Mouse (Mus musculus) kidney, adult 18-20 months (tissue): ENCODE results near the gene Cct8.
"Not testable (repeated sequence)": the region's sequence is repeated elsewhere in the genome, so short reads cannot be mapped to it uniquely, and the experiment has no call there.

Source experiments
- DNase-seq: peaks from one replicate; pipeline ENCODE4 v3.0.0; 2021

The Cct8 gene

GRCm38 (mm10) chr16:87495716-87496447 is at the start of gene Cct8:
TSS of gene Cct8 (minus strand) at chr16:87495873.
- peak; percentile 97 for DNase-seq

DNA sequence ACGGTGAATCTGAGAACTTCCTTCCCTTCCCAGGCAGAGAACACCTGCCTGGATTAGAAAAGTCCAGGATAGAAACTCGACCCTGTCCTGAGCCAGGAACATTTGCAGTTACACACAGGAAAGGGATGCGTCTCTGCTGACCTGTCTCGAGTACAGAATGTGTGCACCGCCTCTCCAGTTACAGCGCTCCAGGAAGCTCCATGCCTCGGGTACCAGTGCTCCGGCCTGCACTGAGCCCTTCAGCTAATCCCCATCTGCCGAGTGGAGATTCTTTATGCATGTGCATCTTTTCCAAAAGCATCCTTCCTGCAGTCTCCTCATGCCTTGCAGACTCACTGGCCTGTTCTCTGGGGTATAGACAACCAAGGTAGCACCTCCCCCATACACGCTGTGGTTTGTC is 33.1 kb upstream of the Cct8 start:
- DNase-seq: no peak

- DNase-seq: no peak
These were observed 32.0 kb upstream of the Cct8 start for GRCm38 (mm10) chr16:87527553-87528249.

DNA sequence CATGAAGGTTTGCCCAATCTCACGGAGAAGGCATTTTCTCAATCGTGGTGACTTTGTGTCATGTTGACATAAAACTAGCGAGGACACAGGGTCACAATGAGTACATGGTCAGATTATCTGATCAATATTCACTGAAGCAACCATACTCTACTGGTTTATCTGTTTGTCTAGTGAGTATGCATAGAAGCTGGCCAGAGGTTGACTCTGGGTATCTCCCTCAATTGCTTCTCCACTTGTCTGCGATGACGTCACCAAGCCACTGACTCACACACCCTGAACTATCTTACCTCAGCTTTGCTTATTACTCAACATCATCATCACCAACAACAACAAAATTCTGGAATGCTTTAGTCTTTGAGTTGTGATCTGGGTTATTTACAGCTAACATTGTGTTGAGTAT is 28.6 kb upstream of the Cct8 start:
- no peak for DNase-seq

GRCm38 (mm10) chr16:87512331-87512730 is 16.7 kb upstream of the Cct8 start:
- no peak for DNase-seq

DNA sequence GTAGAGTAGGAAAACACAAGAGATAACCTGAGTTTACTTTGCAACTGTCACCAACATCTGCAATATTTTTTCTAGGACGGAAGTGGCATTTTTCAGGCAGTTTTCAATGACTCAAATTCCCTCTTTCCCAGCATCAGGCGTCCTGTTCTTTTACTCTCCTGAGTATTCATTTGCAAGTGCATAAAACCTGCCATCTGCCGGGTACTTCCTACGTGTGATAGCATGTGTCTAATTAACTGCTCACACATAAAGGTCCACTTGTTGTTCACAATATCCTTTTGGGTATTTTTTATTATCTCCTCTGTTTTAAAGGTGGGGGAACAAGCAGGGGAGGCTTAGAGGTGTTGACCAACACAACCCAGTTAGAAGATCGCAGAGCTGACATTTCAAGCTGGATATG is 16.0 kb upstream of the Cct8 start:
- no peak for DNase-seq

DNA sequence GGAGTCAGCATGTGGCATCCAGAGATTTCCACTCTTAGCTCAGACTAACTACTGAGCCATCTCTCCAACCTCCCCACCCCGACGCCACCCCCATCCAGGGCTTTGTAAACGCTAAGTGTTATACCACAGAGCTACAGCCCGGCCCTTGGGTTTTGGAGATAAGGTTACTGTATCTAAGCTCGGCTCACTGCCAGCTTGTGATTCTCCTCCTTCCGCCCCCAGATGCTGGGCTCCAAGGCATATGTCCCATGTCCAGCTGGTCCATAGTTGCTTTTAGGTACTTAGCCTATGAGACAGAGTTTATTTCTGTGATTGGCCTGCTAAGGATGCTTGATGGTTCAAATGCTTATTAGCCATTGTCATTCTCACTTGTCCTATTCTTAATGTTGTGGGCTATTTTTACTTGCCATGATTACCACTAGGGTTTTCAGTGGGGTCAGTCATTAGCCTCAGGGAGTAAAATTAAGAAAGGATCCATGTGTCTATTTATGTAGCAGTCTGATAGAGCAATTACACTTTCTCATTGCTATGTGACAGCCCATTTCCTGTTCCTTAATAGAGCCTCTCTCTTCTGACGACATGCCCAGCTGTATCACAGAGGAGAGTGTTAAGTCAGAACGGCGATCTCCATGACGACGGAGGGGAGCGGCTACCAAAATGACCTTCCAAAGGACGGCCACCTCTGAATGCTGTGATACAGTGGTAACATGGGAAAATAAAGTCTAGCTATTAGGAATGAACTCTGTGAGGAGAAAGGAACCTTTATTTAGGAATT is 5.8 kb upstream of the Cct8 start:
- no peak for DNase-seq

DNA sequence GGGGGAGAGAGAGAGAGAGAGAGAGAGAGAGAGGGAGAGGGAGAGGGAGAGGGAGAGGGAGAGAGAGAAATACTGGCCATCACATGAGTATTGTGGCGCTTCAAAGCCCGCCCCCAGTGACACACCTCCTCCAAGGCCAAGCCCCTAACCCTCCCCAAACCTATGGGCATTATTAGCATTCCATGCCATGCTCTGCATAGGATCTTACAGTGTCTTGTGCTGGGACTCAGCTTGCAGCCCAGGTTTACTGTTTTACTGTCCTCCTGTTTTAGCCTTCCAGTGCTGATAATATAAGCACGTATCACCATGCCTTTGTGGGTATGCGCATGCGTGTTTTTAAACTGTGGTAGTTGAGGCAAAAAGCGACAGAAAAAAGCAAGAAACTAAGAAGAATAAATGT is 3.9 kb upstream of the Cct8 start:
- no peak for DNase-seq

DNA sequence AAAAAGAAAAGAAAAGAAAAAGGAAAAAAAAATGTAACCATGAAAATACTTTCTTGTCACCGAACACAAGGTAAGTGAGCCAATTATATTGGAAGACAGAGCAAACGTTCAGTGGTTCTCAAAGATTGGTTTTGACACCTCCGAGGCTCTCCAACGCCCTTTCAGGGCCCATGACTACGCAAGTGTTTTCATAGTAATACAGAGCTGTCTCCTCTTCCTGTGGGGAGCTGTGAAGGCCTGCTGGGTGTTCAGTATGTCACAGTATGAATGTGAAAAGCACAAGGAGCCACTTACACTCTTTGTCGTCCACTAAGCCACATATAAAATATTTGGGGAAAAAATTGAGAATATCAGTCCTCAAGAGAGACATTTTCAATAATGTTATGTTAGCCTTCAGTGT is 1.5 kb upstream of the Cct8 start:
- no peak for DNase-seq

DNA sequence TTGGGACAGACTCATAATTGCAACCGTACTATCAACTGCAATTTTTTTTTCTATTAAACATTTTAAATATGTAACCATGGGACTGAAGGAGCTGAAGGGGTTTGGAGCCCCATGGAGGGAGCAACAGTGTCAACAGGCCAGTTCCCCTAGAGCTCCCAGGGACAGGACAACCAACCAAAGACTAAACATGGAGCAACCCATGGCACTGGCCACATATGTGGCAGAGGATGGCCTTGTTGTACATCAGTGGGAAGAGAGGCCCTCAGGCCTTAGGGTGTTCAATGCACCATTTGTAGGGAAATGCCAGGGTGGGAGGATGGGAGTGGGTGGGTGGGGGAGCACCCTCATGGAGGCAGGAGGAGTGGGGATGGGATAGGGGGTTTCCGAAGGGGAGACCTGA is 1.1 kb upstream of the Cct8 start:
- no peak for DNase-seq

- no peak for DNase-seq
These were observed 568 bp downstream of the Cct8 start for GRCm38 (mm10) chr16:87494955-87495655.

- not testable (repeated sequence) for DNase-seq
These were observed 3.4 kb downstream of the Cct8 start for GRCm38 (mm10) chr16:87492191-87492792.

DNA sequence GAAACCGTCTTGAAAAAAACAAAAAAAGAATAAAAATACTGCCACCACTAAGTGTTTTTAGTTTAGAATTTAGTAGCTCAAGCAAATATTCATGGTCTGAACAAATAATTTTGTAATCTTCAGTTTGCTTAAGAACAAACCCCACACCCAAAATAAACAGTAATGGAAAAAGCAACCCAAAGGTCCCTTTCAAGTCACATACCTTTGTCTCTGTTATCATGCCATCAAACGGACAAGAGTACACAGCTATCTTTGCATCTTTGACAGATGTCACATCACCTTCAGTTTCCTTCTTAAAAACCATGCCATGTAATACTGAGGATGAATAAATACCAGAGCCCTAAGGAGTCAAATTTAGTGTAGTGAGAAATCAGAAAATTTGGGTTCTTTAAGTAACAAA is 7.1 kb downstream of the Cct8 start:
- no peak for DNase-seq

GRCm38 (mm10) chr16:87486739-87487138 is 8.9 kb downstream of the Cct8 start:
- no peak for DNase-seq

- no peak for DNase-seq
These were observed 11.3 kb downstream of the Cct8 start for GRCm38 (mm10) chr16:87484367-87484766.

DNA sequence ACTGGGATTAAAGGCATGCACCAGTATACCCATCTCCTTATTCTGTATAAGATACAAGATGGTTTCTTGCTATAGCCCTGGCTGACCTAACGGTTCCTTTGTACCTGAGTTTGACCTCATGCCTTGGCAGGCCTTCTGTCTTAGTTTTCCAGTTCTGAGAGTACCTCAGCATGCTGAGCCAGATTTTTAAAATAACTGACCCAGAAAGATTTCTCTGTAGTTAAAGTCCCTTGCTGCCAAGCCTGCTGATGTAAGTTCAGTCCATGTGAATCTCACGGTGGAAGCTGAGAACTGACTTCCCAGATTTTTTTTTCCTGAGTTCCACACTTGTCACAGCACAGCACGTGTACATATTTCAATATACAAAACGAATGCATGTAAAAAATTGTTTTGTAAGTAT is 25.1 kb downstream of the Cct8 start:
- DNase-seq: no peak

GRCm38 (mm10) chr16:87458752-87459151 is 36.9 kb downstream of the Cct8 start:
- no peak for DNase-seq

DNA sequence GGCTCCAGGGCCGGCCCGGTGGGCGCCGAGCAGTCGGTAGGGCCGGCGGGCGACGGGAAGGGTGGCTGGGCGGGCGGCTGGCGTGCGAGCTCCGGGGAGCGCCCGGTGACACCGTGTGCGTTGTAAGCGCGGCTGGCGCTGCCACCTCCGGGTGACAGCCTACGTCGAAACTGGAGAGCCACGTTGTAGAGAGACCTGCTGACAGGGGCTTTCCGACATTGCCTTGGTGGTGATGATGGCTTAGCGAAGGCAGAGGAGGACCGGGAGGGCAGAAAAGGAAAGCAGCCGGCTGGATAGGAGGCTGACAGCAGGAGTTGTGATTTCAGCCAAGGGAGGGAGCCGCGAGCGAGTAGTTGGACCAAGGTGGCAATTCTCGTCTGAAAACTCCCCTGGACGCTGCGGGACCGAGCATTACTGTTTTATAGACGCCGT is 40.5 kb downstream of the Cct8 start:
- DNase-seq: no peak

DNA sequence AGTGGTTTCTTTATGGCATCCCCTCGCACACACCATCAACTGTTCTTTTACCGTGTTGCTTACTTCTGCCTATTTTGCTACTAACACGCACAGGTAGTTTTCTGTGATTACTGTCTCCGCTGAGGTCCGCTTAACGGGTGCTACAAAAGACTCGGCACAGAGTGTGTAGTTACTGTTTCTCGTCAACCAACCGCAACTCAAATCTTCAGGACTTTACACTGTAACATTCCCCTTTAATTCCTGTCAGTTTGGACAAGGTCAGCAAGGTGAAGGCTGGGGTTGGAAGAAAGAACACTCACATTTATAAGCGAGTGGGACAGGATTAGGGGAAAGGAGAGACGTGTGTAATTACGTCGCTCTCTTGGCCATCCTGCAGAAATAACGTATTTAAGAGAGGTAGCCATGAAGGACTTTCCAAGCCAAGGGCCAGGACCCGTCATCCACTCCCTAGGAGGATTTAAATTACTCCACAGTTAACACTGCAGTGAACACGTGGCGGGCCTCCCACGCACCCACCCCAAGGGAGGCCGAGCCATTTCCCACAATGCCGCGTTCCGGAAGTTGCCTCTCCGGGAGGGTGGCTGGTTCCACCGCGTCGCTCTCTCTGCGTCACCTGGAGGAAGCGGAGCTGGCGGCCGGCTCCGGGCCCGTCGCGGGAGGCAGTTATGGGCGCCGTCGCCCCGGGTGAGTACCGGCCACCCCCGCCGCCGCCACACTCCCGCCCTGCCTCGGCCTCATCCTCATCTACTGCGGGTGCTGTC is 41.1 kb downstream of the Cct8 start, which contains the start of gene Usp16:
Gene Usp16 (plus strand): TSS at position 285 of the 761 bp plus-strand sequence.
- DNase-seq: peak; percentile 92

DNA sequence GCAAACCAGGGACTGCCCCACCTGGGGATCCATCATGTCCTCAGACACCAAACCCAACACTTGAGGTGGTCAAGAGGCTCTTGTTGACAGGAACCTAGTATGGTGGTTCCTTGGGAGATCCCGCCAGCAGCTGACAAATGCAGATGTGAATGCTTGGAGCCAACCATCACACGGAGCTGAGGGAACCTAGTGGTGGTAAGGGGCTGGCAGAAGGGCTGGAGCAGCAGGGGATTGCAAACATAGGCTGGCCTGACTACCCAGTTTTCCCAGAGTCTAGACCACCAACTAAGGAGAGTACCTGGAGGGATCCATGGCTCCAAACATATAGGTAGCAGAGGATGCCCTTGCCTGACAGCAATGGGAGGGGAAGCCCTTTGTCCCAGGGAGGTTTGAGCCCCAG is 42.4 kb downstream of the Cct8 start:
- no peak for DNase-seq

DNA sequence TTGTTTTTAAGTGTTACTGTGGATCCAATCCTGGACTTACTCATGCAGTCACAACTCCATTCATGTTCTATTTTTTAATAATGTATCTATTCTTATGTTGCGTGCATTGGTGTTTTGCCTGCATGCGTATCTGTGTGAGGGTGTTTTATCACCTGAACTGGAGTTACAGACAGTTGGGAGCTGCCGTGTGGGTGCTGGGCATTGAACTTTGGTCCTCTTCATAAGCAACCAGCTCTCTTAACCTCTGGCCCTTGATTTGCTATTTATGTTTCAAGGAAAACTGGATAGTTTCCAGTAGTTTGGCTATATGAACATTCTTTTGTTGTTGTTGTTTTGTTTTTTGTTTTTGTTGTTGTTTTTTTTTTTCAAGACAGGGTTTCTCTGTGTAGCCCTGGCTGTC is 50.1 kb downstream of the Cct8 start:
- no peak for DNase-seq

DNA sequence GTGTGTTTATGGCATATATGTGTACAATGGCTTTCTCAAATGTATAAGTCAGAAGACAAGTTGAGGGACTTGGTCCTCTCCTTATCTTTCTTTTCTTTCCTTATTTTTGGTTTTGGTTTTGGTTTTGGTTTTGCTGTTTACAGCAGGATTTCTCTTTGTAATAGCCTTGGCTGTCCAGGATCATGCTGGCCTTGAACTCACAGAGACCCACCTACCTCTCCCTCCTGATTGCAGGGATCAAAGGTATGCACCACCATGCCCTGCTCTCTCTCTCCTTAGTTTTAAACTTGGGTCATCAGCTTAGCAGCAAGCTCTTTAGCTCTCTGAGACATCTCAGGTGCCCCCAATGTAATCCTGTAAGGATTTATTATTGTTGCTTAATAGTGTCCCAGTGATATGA is 50.6 kb downstream of the Cct8 start:
- no peak for DNase-seq
